Mouse (Mus musculus) heart, postnatal 0 days (tissue): ENCODE measurements around the gene Adamtsl4. TPM values are rescaled to one million over a fixed set of nuclear protein-coding genes. Genes with fewer than 3 reads are reported as not detected.

Experiments
- ATAC-seq: fragments of 200-750 bp; cut with Nextera tagmentation; 2 replicates; pipeline ENCODE4 v1.8.0; 2017; ENCODE audit warnings: low read depth, moderate number of reproducible peaks, moderate library complexity; ENCODE audit not compliant: insufficient read depth
- DNase-seq: peaks from one replicate; pipeline ENCODE4 v3.0.0-alpha.2; 2016; ENCODE audit warnings: low spot score
- H3K27ac ChIP-seq: fragments of 300-500 bp; sonication (generic); 2 replicates; pipeline ENCODE4 v1.5.1; 2014; ENCODE audit warnings: low read depth, mild to moderate bottlenecking
- H3K27me3 ChIP-seq: fragments of 300-500 bp; sonication (generic); 2 replicates; pipeline ENCODE4 v1.6.1; 2014; ENCODE audit warnings: low read length, mixed read lengths; ENCODE audit not compliant: control insufficient read depth, insufficient read depth
- H3K36me3 ChIP-seq: fragments of 300-500 bp; sonication (generic); replicated peaks from 2 replicates; pipeline ENCODE4 v1.6.1; 2014; ENCODE audit warnings: low read length, mixed read lengths; ENCODE audit not compliant: control insufficient read depth, insufficient read depth
- H3K4me1 ChIP-seq: fragments of 300-500 bp; sonication (generic); 2 replicates; pipeline ENCODE4 v1.6.1; 2014; ENCODE audit warnings: antibody characterized with exemption; ENCODE audit not compliant: control insufficient read depth, insufficient read depth
- H3K4me2 ChIP-seq: fragments of 300-500 bp; sonication (generic); 2 replicates; pipeline ENCODE4 v1.6.1; 2014; ENCODE audit warnings: low read depth, mild to moderate bottlenecking, low read length, moderate library complexity
- H3K4me3 ChIP-seq: fragments of 300-500 bp; sonication (generic); 2 replicates; pipeline ENCODE4 v1.5.1; 2014; ENCODE audit warnings: low read depth, low read length
- H3K9ac ChIP-seq: fragments of 300-500 bp; sonication (generic); replicated peaks from 2 replicates; pipeline ENCODE4 v1.6.1; 2014; ENCODE audit warnings: low read depth, low read length, mixed read lengths
- H3K9me3 ChIP-seq: fragments of 300-500 bp; sonication (generic); replicated peaks from 2 replicates; pipeline ENCODE4 v1.6.1; 2016; ENCODE audit warnings: low read length; ENCODE audit not compliant: control insufficient read depth
- CTCF ChIP-seq: IDR thresholded peaks from 2 replicates; pipeline ENCODE4 v1.5.1; 2016; ENCODE audit warnings: antibody characterized with exemption, control low read depth, low read depth
- EP300 ChIP-seq: IDR thresholded peaks from 2 replicates; pipeline ENCODE4 v1.6.1; 2016; ENCODE audit warnings: antibody characterized with exemption, low read depth
- WGBS: fragments of 180-500 bp; shearing (Covaris S2); extraction: QIAGEN DNeasy Blood & Tissue Kit; methylation state at CpG from one replicate; pipeline ENCODE4 v1.1.7; 2014; 5-methylcytosine and 5-hydroxymethylcytosine counted together
- polyA plus RNA-seq: library from polyadenylated mRNA; unstranded; fragments of >200 nt; fragmentation: Nextera tagmentation; extraction: Ambion mirVana; gene quantifications from 2 replicates; pipeline ENCODE4 v1.2.1, GENCODE M21; 2015
- total RNA-seq: library from RNA; depleted of rRNA; stranded (reverse); fragments of >200 nt; gene quantifications from 2 replicates; pipeline ENCODE4 v1.2.3, GENCODE M21; 2014; ENCODE audit warnings: low replicate concordance

Adamtsl4 gene
- total and polyA plus RNA-seq, 2 experiments from 2014 or later, result 7.5 to 20.2 TPM

- ATAC-seq (no peak), DNase-seq (peak; percentile 68)
- no peaks in the 10 kb centered on the region for H3K9me3 ChIP-seq
- H3K9ac ChIP-seq, result no peak overlapping the region
- WGBS, result 18% methylated on average over 2 of the region's 2 CpGs
- no peaks in the 10 kb centered on the region for H3K36me3 ChIP-seq
- no peak overlapping the region for H3K4me3 ChIP-seq
- H3K4me2 ChIP-seq, result peak overlapping the region; percentile 5; the same call in 1 of the 2 replicates
- peaks cover 64% of the 10 kb centered on the region for H3K4me1 ChIP-seq
- TF ChIP-seq CTCF (no peak), EP300 (no peak; the same call in 1 of the 2 replicates)
- H3K27me3 ChIP-seq, result no peaks in the 10 kb centered on the region
- H3K27ac ChIP-seq, result peak overlapping the region; percentile 96
These were observed 2.2 kb upstream of the Adamtsl4 start for GRCm38 (mm10) chr3:95689940-95690339.

GRCm38 (mm10) chr3:95689171-95689915, 1.6 kb upstream of the Adamtsl4 start:
- Histone ChIP-seq H3K9ac (peak overlapping the region; percentile 40; the same call in 1 of the 2 replicates), H3K4me2 (peak overlapping the region; percentile 5; the same call in 1 of the 2 replicates), H3K27ac (peak overlapping the region; percentile 96), H3K4me3 (no peak overlapping the region), H3K36me3 (no peaks in the 10 kb centered on the region), H3K27me3 (no peaks in the 10 kb centered on the region), H3K9me3 (no peaks in the 10 kb centered on the region), H3K4me1 (peaks cover 58% of the 10 kb centered on the region)
- 12% methylated on average over 11 of the region's 11 CpGs for WGBS
- TF ChIP-seq EP300 (peak; percentile 89), CTCF (peak; percentile 48)
- peak; percentile 89 for DNase-seq
- peak; percentile 75 for ATAC-seq

DNA sequence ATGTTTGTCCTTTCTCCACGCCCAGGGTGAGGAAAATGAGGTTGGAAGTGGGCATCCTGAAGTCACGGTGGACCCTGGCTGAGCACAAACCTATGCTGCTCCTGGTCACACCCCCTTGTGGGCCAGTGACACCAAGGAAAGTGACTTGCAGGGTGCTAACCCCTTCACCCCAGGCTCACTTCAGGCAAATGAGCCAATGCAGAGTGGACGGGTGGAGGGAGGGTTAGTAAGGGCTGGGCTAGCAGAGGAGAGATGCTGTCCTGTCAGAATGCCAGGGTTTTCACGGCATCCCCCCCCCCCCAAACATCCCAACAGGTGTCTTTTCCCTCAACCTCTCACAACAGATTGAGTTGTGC, 571 bp downstream of the Adamtsl4 start:
- DNase-seq (no peak), ATAC-seq (peak; percentile 2; the same call in 1 of the 2 replicates)
- WGBS, result 17% methylated on average over 4 of the region's 4 CpGs
- Histone ChIP-seq H3K4me2 (peak overlapping the region; percentile 75), H3K4me3 (peak overlapping the region; percentile 57), H3K27ac (peak overlapping the region; percentile 96), H3K27me3 (no peaks in the 10 kb centered on the region), H3K9me3 (no peaks in the 10 kb centered on the region), H3K4me1 (peaks cover 41% of the 10 kb centered on the region), H3K36me3 (peaks cover 5% of the 10 kb centered on the region), H3K9ac (peak overlapping the region; percentile 69)
- TF ChIP-seq CTCF (no peak), EP300 (no peak)

DNA sequence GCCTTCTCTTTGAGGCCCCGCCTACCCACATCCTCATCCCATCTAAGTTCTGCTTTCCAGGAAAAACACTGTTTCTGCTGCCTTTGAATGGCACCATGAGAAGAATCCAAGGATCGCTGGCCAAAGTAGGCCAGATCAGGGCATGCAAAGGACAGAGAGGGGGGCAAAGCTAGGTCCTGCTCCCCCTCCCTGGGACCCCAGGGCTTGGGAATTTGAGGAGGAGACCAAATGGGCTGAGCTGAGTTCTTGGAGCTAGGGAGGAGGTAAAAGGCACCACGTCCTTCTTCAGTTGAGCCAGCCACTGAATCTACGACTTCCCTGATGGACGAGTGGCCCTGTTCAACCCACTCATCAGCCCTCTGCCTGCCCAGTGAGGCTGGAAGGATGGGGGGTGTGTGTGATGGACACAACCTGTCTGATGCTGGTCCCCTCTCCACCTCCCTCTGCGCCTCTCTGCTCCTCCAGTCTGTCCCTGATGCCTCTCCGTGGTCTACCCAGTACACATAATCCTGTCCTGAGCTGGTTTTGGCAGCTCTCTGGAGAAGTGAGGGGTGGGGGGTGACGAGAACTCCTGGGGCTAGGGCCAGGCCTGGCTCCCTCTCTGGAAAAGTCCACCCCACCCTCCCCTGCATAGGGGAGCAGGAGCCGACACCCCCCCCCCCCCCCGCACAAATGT, 1.1 kb downstream of the Adamtsl4 start:
- H3K9me3 ChIP-seq, result no peaks in the 10 kb centered on the region
- peak overlapping the region; percentile 57 for H3K4me3 ChIP-seq
- TF ChIP-seq CTCF, result no peak
- no peak for TF ChIP-seq EP300
- WGBS, result 48% methylated on average over 8 of the region's 10 CpGs
- H3K4me2 ChIP-seq, result peak overlapping the region; percentile 75
- no peak for DNase-seq
- H3K9ac ChIP-seq, result peak overlapping the region; percentile 69
- peaks cover 41% of the 10 kb centered on the region for H3K4me1 ChIP-seq
- H3K27me3 ChIP-seq, result no peaks in the 10 kb centered on the region
- H3K36me3 ChIP-seq, result peaks cover 5% of the 10 kb centered on the region
- ATAC-seq, result no peak
- H3K27ac ChIP-seq, result peak overlapping the region; percentile 96

DNA sequence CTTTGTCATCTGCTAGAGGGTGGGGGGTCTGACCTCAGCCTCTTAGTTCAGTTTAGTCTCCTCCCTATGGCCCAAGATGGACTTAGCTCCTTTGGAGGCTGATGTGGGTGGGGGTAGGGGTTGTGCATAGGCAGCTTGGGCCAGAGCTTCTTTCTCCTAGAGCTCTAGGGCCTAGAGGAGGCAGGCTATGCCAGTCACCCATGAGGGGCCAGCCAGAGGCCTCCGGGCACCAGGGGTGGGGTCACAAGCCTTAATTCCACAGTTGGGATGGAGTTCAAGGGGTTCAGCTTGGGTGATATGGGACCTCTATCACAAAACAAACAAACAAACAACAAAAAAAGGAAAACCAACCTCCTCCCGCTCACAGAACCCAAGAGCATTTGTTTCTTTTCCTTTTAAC, 2.0 kb downstream of the Adamtsl4 start:
- Histone ChIP-seq H3K27ac (0 out of 2 replicates have a peak overlapping the region, but pooled peaks have one; percentile 12), H3K4me3 (no peak overlapping the region), H3K9me3 (no peaks in the 10 kb centered on the region), H3K4me2 (no peak overlapping the region), H3K4me1 (peaks cover 41% of the 10 kb centered on the region), H3K9ac (no peak overlapping the region), H3K27me3 (no peaks in the 10 kb centered on the region), H3K36me3 (peaks cover 5% of the 10 kb centered on the region)
- WGBS, result 68% methylated on average over 2 of the region's 2 CpGs
- TF ChIP-seq EP300 (no peak), CTCF (no peak)
- ATAC-seq, result no peak
- no peak for DNase-seq
